Mouse (Mus musculus) cerebellum, postnatal 36 days (tissue): ENCODE measurements at regions not wholly inside any gene's neighbourhood (a gene's known extent, or its start where the extent isn't known, plus 50 kb on each side); places are given as distances from the start of the nearest gene placed in this dataset.
"Not testable (repeated sequence)": the region's sequence is repeated elsewhere in the genome, so short reads cannot be mapped to it uniquely, and the experiment has no call there.

Source experiments
- DNase-seq, 2 experiments: peaks; one replicate each; pipeline ENCODE4 v3.0.0; 2021 to 2022; ENCODE audit warnings: mixed read lengths in 2 of 2

DNA sequence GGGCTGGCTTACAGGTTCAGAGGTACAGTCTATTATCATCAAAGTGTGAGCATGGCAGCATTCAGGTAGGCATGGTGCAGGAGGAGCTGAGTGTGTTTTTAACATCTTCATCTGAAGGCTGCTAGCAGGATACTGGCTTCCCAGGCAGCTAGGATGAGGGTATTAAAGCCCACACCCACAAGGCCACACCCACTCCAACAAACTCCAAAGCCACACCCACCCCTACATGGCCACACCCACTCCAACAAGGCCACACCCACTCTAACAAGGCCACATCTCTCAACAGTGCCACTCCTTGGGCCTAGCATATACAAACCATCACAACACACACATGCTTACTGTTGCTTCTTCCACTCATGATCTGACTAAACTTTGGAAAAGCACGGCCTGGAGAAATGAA is 172.5 kb downstream of the Msrb3 start:
- DNase-seq = no peak

DNA sequence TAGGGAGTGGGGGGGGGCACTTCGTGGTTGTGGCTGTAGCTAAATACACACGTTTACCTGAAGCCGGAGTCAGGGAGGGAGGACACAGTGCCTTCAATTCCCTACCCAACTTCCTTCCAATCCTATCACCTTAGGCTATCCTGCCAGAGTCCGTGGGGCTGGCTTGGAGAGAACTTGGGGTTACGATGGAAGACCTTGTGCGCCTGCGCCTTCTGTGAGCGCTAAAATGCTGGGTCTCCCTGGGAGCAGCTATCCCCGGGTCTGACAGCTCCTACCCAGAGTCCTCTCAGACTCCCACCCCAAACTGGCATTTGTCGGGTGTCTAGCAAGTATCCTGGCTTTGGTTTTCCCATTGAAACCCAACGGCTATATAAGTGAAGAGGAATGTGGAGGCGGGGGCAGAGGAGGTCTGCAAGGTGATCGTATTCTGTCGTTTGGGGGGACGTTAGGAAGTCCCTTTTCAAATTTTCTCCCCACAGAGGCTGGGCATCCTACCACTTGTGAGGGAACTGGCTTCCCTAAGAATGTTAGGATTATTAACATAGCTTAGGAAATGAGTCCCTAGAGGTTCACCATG is 176.9 kb downstream of the Msrb3 start:
- DNase-seq = no peak

DNA sequence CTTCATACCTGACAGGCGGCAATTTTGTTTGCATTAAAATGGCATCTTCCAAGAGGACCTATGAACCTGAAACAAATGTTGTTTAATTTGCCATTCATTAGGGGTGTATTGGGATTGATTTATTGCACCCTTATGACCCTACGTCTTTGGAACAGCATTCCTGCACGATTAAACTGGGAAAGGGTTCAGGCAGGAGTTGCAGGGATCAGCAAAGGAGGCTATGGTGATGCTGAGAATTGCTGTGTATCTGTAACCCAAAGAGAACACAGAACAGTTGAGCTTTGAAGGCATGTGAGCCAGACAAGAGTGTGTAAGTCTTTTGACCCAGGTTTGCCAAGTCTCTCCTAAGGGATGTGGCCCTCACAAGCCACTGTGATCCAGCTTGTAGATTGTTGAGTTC is 177.9 kb downstream of the Msrb3 start:
- no peak for DNase-seq

DNA sequence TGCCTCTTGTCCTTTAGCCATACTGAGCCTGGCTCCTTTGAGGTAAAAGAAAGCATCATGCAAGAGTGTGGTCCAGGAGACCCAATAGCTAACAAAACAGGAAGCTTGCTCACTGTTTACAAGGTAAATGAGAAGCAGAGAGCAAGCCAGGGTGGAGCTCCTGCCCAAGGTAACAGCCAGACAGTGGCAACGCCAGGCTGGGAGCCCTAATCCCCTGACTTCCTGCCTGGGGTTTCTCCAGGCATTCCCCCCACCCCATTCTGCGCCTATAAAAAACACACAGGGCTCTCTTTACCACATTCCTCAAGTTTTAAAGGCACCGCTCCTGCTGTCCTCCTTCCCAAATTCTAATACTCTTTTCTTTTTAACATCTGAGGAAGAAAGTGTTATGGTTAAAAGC is 178.8 kb downstream of the Msrb3 start:
- no peak for DNase-seq

DNA sequence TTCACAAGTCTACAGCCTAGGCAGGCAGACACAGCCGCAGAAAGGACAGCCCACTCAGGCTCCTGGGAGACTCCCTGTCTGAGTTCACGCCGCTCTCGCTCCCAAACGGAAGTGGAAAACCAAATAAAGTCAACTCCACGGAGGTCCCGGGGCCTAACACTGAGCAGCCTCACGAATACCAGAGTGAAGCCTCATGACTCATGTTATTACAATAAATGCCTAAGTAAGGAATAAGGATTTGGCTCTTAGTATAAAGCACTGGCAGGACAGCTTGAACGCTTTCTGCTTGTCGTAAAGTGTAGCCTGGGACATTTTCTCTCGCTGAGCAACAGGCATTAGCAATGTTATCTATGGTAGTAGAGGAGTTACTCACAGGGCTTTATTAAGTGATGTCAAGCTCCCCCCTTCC is 181.7 kb downstream of the Msrb3 start:
- DNase-seq = no peak

DNA sequence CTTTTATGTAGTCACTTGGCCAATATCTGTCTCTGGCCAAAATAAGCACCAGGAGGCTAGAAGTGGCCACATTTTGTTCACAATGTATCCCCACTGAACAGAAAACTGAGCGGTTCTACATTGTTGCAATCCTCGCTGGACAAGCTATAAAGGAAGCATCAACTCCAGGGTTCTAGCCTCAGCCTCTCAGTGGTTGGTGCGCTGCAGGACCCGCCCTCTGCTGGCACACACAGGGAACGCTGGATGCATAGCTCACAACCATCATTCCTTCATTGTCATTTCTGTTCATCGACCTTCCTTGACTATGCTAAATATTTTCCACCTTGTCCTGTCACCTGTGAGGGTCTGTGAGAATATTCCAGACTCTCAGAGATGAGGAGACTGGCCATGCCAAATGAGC is 182.5 kb downstream of the Msrb3 start:
- DNase-seq = no peak

- no peak for DNase-seq
These were observed 190.8 kb downstream of the Msrb3 start for GRCm38 (mm10) chr10:120707771-120708750.

GRCm38 (mm10) chr10:120706684-120707290 is 192.1 kb downstream of the Msrb3 start:
- no peak for DNase-seq

- DNase-seq = peak; percentile 64 to 73
These were observed 197.1 kb downstream of the Msrb3 start for GRCm38 (mm10) chr10:120701833-120702232.

DNA sequence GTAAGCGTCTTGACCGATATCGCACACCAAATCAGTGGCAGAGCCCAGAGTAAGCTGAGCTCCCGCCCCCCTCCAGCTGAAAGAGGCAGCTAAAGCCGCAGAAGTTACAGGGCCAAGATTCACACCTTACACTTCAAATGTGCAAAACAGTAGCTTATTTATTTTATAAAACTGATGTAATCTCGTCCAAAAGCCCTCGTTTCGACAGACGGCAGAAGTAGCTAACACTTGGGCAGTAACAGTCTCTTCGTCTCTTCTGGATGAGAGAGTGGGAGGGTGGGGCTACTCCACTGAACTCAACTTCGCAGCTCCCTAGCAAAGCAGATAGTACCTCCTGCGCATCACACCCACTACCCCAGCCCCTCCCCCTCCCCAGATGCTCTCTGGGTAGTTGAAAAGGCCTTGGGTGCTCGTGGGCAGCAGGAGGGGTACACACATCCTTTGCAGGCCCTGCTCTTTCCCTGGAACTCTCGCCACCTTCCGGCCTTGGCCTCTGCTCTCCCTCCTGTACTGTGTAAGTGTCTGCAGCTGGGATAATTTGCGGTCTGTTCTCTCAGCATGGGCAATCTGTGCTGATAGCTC is 201.5 kb downstream of the Msrb3 start:
- DNase-seq = no peak

DNA sequence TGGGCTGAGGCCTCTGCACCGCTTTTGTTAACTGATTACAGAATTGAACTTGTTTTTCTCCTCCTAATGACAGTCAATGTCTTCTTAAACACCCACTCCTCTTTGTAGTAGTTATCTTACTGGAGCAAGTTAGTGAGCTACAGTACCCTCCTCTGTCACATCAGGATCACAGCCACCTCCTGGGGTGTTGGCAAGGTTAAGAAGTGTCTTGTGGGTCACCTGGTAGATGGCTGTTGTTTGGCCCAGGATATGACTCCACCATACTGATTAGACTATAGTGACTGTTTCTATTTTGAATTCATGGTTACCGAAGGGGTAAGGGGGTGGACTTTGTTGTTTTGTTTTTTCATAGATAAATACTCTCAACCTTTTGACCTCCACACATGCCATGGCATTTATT is 202.4 kb downstream of the Msrb3 start:
- no peak for DNase-seq

- DNase-seq = no peak
These were observed 204.4 kb downstream of the Msrb3 start for GRCm38 (mm10) chr10:120694472-120694871.

DNA sequence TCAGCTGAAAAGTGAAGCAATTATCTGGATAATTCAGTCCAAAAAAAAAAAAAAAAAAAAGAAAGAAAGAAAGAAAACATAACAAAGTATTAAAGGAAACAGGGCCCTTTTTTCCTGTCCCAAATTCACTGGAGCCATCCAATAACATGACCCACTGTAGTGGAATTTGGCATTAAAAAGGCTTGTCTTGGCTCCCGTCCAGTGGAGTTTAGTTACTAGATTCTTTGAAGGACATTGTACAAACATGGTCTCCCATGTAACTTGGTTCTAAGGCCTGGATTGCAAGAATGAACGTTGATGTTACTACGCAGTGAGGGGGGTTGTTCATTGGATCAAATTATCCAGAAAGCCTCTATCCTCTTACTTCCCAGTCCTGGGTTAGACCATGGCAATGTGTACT is 207.4 kb downstream of the Msrb3 start:
- no peak for DNase-seq

- no peak for DNase-seq
These were observed 209.9 kb upstream of the Hmga2 start for GRCm38 (mm10) chr10:120686123-120686522.

GRCm38 (mm10) chr10:120682021-120682420 is 205.8 kb upstream of the Hmga2 start:
- DNase-seq = no peak

DNA sequence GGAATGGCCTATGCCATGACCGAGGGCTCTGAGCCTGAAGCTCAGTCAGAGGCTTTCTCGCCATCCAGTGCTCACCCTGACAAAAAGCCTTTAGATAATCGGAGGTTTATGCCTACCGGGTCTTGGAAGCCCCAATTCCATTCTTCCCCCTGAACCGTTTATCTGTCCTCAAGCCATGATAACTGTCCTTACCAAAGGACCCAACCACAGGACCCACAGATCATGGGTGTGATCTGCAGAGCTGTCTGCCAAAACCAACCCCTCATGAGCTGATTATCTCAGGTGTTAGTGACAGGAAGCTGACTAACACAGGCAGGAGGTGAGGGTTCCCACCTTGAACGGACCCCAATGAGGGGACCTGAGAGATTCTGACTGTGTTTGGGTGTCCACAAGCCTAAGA is 203.7 kb upstream of the Hmga2 start:
- no peak for DNase-seq

- no peak for DNase-seq
These were observed 202.0 kb upstream of the Hmga2 start for GRCm38 (mm10) chr10:120678277-120678676.

GRCm38 (mm10) chr10:120675369-120675768 is 199.1 kb upstream of the Hmga2 start:
- no peak for DNase-seq

DNA sequence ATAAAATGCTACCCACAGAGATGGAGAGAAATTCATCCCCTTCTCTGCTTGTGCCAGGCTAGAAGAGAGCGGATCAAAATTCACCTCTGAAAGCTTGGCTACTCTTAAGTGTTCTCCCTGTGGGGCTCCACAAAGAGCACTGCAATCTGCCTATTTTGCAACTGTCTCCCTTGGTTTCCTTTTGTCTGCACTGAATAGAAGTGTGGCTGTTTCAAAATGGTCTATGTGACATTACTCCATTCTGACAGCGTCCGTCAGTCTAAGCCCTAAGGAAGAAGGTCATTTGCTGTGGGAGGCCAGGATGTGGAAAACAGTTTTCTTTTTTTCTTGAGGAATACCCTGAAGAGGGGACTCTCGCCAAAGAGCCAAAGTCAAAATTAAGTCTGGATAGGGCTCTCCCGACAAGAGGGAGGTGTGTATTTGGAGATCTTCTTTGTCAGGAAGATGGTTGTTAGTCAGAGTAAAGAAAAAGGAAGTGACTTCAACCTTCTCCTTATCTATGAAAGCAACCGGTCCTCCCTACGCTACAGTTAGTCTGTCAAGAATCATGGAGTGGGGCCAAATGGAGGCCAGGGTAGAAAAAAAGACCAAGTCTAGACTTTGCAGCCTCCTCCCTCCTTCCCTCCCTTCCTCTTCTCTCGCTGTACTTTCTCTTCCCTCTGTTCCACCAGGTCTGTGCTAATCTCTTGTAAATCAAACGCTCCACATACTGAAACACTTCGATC is 198.2 kb upstream of the Hmga2 start:
- DNase-seq = no peak

- not testable (repeated sequence) for DNase-seq
These were observed 191.4 kb upstream of the Hmga2 start for GRCm38 (mm10) chr10:120667678-120668031.

- peak; percentile 51 to 54 for DNase-seq
These were observed 190.9 kb upstream of the Hmga2 start for GRCm38 (mm10) chr10:120666985-120667677.

GRCm38 (mm10) chr10:120666202-120666860 is 190.1 kb upstream of the Hmga2 start:
- DNase-seq = peak; percentile 39 to 41
